Mouse (Mus musculus): Measurements from ENCODE around the gene Cttnbp2.
"Not testable (repeated sequence)": the region's sequence is repeated elsewhere in the genome, so short reads cannot be mapped to it uniquely, and the experiment has no call there.

Gene Cttnbp2

DNA sequence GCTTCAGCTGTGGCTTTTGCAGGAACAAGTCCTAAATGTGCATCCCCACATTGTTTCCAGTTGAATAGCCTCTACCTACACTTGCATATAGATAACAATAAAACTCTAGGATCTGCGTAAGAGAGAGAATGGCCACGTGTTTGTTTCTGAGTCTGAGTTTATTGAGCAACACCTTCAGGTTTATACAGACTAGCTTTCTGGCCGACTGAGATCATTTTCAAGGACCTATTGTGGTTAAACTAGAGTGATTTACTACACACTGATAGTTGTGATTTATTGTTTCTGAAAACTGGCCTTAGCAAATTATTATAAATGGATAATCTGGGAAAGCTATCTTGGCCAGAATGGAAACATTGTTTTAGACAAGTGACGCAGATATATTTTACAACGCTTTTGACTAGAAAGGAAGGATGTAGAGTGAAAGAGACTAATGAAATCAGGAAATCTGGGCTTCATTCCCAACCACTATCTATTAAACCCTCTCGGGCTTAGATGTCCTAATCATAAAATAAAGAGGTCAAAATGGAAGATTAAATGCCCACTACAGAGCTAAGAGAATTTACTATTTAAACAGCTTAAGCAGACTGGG lies 96.7 kb downstream of the Cttnbp2 start:
- DNase-seq (ENCODE audit: low read depth, low spot score) = no peak

DNA sequence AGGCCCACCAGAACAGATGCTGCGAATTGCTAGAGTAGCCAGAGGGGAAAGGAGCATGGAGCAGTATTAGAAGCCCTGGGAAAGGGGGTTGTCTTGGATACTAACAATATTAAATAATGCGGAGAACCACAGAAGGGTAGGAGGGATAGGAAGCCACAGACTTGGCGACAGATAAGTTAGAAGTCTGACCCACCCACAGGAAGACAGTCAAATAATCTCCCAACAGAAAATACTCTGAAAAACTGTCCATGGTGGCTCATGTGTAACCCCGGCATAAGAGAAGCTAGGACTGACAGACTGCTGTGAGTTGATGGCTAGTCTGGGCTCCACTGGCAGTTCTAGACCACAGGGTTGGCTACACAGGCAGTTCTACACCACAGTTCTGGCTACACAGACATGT lies 98.7 kb downstream of the Cttnbp2 start:
- no peak for DNase-seq (ENCODE audit: low read depth, low spot score)

GRCm38 (mm10) chr6:18411505-18412225 lies 103.0 kb downstream of the Cttnbp2 start:
- no peak for DNase-seq (ENCODE audit: low read depth, low spot score)

- no peak for DNase-seq (ENCODE audit: low read depth, low spot score)
Measured at GRCm38 (mm10) chr6:18408445-18408844, 106.2 kb downstream of the Cttnbp2 start.

- DNase-seq (ENCODE audit: low read depth, low spot score) = no peak
Measured at GRCm38 (mm10) chr6:18401066-18401674, 113.5 kb downstream of the Cttnbp2 start.

- no peak for DNase-seq (ENCODE audit: low read depth, low spot score)
Measured at GRCm38 (mm10) chr6:18381380-18381779, 133.3 kb downstream of the Cttnbp2 start.

- DNase-seq (ENCODE audit: low read depth, low spot score) = no peak
Measured at GRCm38 (mm10) chr6:18380300-18381202, 134.1 kb downstream of the Cttnbp2 start.

DNA sequence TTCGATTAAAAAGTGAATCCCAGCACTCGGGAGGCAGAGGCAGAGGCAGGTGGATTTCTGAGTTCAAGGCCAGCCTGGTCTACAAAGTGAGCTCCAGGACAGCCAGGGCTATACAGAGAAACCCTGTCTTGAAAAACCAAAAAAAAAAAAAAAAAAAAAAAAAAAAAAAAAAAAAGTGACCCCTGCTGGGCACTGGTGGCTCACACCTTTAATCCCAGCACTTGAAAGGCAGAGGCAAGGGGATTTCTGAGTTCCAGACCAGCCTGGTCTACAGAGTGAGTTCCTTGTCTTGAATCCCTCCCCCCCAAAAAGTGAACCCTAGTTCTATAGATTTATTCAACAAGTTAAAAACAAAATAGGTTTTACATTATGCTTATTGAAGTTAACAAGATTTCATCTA lies 136.9 kb downstream of the Cttnbp2 start:
- not testable (repeated sequence) for DNase-seq (ENCODE audit: low read depth, low spot score)

- DNase-seq (ENCODE audit: low read depth, low spot score) = no peak
Measured at GRCm38 (mm10) chr6:18374744-18375143, 139.9 kb downstream of the Cttnbp2 start.

GRCm38 (mm10) chr6:18373652-18374051 lies 141.0 kb downstream of the Cttnbp2 start:
- no peak for DNase-seq (ENCODE audit: low read depth, low spot score)

DNA sequence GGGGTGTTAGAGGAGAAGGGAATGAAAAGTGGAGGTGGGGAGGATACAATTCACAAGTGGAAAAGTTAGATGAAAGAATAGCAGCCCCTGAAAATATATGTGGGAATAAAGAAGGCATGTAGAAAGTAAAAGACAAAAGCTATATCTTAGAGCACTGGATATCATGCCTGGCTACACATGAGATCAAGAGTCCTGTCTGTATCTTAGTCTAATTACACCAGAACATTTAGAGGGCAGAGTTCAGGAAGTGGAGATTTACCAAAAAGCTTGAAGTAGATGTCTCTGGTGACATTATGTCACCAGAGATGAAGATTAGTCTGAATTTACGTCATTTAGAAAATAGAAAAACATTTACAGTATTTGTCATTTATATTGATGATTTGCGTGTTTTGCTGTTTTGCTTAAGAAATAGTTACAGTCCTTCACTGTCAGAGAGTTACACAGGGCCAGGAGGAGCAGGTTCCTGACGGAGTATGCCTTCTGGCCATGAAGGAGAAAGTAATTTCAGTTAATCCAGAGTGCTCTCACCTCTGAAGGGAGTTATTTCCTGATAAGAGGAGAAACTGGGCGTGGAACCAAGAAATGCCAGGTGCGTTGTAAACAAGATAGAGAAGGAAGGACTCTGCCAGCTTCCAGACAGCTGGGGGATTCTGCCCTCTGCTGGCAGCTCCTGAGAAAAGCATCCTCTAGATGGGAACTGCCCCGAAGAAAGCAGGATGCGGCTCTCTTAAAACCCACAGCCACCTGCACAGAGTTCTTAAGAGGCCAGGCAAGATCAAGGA lies 142.0 kb downstream of the Cttnbp2 start:
- peak; percentile 34 for DNase-seq (ENCODE audit: low read depth, low spot score)

DNA sequence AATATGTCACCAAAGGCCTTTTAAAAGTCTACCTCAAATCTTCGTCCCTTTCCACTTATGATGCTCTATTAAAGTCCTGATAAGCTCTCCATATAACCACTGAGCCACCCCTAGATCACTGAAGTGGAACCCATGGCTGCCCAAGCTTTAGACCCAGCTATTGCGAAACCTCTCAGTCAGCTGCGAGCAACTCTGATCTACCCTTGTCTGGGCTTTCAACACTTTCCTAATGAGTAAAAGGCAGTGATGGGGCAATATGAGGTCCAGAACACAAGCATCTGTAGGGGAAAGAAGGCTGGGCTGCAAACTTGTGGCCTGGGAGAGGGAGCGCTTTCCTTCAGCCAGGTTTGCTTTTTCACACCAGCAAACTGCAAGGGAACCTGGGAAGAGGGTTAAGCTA lies 144.9 kb downstream of the Cttnbp2 start:
- no peak for DNase-seq (ENCODE audit: low read depth, low spot score)

GRCm38 (mm10) chr6:18369054-18369453 lies 145.6 kb downstream of the Cttnbp2 start:
- DNase-seq (ENCODE audit: low read depth, low spot score) = no peak

GRCm38 (mm10) chr6:18362232-18362631 lies 152.4 kb downstream of the Cttnbp2 start:
- DNase-seq (ENCODE audit: low read depth, low spot score) = no peak

GRCm38 (mm10) chr6:18360955-18361354 lies 153.7 kb downstream of the Cttnbp2 start:
- DNase-seq (ENCODE audit: low read depth, low spot score) = no peak

DNA sequence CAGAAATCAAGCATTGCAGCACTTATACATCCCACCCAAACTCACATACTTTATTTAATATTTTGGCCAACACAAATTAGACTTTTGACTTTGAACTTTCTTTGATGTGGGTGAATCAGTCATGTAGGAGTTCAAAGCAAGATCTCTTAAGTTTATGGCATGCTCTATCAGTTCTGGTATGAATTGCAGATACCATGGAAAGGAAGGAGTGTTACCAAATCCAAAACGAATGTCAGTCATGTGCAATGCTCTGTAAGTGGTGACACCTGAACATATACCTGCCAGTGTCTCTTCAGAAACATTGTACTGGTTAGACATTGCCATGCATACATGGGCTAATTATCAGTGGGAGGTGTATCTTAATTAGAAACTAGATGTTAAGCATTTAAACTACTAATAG lies 154.5 kb downstream of the Cttnbp2 start:
- DNase-seq (ENCODE audit: low read depth, low spot score) = no peak

- DNase-seq (ENCODE audit: low read depth, low spot score) = no peak
Measured at GRCm38 (mm10) chr6:18349153-18349858, 165.3 kb downstream of the Cttnbp2 start.

DNA sequence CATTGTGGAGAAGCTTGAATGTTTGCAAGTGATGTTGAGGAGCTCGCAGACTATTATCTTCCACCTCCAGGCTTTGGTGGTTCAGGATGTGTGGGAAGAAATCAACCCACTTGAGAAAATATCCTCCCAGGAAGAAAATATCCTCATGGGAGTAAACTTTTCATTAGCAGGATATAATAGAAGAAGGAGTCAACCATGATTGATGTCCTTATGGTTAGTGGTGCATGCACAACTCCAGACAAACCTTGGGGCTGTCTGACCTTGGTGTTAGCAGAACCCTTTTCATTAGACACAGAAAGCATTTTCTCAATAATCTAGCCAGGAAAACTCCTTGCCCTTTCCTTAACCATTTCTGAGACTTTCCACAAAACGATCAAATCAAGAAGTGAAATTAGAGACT lies 170.4 kb downstream of the Cttnbp2 start:
- no peak for DNase-seq (ENCODE audit: low read depth, low spot score)

- no peak for DNase-seq (ENCODE audit: low read depth, low spot score)
Measured at GRCm38 (mm10) chr6:18338307-18338706, 176.3 kb downstream of the Cttnbp2 start.

GRCm38 (mm10) chr6:18335393-18335792 lies 179.2 kb downstream of the Cttnbp2 start:
- DNase-seq (ENCODE audit: low read depth, low spot score) = no peak

DNA sequence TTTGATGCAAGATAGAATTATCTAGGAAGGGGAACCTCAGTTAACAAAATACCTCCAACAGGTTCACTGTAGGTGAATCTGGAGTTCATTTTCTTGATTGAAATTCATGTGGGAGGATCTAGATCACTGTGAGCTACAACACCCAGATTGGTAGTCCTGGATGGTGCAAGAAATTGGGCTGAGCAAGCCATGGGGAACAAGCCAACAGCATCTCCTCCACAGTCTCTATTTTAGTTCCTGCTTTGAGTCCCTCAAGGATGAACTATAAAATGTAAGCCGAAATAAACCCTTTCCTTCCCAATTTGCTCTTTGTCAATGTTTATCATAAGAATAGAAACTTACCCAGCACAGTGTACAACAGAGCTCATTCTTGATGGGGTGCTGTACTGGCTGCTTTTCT lies 191.7 kb downstream of the Cttnbp2 start:
- DNase-seq (ENCODE audit: low read depth, low spot score) = no peak

All from brain, embryonic 18.5 days (tissue).